Mouse (Mus musculus) ovary, postnatal 36 days (tissue): ENCODE measurements around the gene Cd151.

Experiments
- DNase-seq: peaks from one replicate; pipeline ENCODE4 v3.0.0; 2022; ENCODE audit warnings: low spot score, mixed read lengths

Gene Cd151

DNA sequence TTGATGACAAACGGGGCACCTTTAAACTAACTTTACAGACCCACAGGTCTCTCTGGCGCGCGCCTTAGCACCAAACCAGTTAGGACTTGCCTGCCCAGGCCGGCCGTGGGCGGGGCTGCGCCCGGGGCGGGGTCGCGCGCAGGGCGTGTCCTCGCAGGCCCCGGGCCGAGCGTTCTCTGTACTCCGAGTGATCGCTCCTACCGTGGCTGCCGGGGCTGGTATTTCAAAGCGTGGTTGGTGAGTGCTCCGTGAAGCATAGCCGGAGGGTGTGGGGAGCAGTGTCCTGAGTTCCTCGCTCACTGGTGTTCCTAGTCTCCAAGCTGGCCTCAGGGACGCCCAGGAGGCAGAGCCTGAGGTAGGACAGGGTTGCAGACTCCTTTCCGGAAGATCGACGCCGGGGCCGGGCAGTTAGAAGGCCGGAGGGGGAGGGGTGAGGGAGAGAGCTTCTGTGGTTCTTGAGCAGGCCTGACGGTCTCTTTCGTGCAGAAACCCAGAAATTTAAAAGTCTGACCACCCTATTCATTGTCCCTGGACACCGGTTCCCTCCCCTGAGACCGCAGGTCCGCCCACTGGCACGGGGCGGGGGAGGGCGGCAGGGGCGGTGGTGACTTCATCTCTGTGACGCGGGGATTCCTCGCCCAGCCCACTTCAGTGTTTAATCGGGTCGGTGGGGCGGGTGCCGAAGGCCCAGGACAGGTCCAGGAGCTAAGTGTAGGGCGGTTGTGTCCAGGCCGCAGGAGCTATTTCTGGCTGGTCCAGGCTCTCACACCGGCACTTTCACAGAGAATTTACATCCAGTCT lies at the start of gene Cd151:
Gene Cd151 (plus strand): TSS at position 163 of the 801 bp plus-strand sequence.
- DNase-seq: peak; percentile 92

DNA sequence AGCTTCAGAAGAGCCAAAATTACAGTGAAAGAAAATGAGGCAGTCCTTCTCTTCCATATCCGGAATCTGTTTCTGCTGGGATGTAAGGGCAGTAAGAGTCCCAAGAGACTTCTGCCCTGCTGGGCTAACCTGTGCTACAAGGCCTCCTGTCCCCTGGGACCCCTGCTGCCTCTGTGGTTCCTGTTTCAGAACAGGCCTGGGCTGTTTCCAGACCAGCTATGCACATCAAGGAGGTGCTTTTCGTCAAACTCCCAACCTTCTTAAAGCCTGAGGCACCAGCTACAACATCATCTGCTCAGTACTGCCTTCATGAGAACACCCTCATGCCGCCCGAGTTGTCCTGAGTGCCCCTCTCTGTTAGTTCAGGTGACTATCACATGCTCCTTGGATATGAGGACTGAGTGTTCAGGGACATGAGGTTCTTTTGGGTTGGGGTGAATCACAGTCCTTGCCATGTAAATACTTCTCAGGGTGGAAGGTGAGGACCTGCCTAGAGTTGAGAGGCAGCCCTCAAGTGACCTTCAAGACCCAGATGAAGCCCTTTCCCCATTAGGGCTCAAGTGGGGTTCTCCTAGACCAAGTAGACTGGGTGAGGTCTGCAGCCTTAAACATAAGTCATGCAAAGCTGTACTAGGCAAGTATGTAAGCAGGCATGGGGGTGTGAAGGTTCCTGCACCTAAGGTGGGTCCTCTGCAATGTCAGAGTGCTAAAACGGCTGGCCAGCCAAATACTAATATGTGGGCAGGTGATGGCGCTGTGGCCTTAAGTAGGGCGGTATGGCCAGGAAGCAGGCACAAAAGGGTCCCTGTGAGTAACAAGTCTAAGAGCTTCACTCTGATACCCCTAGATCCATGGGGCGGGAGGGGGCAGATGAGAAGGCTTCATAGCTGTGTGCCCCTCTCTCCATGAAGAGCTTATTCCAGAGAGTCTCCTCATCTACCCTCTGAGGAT lies 49.2 kb upstream of the Cd151 start:
- no peak for DNase-seq

DNA sequence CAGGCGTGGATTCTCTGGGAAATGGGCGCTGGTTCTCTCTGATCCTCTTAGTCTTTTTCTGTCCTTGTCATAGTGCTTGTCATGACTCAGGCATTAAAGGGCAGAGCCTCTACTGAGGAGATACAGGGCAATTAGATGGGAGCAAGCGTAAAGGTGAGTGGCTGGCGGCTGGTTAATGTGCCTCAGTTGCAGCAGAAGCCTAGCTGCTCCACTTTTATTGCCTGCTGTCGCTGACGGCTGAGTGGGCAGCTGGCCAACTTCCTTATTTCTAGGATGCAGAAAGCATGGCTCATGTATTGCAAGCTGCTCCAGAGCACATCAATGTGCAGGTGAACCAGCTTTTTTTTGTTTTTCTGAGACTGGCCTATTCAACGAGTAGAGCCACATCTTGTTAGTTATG lies 48.2 kb upstream of the Cd151 start:
- no peak for DNase-seq

DNA sequence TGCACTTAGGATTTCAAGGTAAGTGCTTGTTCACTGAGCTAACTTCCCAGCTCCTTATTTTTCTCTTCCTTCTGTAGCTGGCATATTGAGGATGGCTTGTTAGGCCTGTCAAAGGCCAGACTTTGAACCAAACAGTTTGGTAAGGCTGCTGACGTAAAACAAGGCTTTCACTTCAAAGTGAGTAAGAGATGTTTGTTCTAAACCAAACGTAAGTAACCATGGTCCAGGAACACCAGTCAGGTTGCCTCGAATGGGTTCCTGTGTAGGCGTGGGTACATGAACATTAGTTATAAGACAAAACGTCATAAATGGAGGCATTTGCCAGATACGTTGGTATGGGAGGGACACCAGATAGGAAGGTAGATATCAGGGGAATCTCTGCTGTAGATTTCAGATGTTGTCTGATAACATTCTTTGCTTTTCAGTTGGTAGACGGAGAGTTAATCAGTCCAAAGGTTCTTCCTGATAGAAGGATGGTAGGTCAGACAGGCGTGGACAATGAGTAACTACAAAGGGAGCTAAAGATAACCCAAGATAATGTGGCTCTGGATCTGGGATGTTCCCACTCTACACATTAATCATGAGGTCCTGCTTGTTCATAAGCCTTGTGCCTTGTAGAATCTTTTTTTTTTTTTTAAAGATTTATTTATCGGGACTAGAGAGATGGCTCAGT lies 47.0 kb upstream of the Cd151 start:
- no peak for DNase-seq

DNA sequence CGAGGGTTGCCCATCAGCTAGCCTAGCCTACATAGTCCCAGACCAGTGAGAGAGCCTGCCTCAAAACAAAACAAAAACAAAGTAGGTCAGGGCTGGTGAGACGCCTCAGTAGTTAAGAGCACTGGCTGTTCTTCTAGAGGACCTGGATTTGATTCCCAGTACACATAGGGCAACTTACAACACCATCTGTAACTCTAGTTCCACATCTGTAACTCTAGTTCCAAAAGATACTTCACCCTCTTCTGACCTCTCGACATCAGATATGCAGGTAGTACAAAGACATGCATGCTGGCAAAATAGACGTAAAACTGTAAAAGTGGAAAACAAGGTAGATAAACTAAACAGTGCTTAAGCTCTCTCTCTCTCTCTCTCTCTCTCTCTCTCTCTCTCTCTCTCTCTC lies 43.4 kb upstream of the Cd151 start:
- DNase-seq: no peak

DNA sequence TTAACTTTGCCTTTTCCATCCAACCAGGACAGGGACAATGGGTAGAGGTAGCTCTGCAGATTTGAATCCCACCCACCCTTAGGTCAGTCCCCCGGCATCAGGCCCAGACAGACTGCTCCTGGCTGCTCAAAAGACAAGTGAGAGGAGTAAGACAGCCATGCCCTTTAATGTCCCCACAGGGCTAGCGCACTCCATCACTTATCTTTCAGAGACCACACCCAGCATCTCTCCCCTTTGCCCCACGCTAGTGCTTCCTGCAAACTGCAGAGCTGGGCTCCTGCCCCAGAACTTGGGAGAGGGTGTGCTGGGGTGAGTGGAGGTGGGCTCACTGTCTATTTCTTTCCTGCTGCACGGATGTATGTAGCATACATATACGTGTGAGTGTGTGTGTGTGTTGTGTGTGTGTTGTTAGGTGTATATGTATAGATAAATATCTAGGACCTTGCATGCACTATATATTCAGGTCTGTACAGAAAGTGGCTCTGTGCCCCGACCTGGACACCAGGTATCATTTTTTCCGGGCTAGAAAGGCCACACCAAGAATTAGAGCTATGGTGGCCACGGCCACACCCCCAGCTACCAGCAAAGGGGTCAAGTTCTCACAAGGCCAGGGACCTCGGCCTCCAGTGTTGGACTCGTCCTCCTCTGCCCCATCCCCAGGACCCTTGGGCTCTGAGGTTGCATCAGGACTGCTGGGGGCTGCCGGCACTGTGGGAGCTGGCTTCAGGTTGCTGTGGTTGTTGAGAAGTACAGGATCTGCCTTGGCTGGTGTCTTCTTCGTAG lies 40.1 kb upstream of the Cd151 start:
- no peak for DNase-seq

DNA sequence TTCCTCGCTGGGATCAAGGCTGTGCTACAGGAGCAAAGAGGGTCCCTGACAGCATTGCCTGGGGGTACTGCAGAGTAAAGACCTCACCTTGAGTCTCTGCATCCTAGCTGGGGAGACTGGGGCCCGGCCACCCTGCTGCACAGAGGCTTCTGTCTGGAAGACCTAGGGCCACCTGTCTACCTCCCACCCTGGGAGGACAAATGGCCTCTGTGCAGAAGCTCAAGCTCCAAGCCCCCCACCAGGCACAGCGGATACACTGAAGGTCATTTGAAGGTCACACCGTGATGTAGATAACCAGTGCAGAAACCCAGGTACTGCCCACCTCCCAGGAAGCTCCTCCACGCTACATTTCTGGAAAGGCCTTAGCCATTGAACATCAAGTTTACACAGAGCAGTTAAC lies 38.5 kb upstream of the Cd151 start:
- DNase-seq: no peak

DNA sequence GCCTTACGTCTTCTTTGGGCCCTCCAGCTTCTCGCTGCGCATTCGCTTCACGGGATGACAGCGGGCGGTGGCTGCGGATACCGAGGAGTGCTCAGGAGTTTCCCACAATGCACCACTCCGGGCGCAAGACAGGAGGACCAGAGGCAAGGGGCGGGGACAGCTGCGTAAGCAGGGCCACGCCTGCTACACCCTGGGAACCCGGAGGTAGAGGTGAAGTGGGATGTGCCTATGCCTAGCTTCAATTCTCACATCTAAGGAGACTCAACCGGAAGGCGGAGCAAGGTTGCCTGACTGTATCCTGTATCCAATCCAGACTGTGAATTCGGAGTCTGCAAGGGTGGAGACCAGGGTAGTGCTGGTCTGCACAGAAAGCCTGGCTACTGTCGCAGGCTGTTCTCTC lies 37.9 kb upstream of the Cd151 start, which contains the start of gene Cend1:
Gene Cend1 (minus strand): TSS at position 182 of the 400 bp plus-strand sequence.
- DNase-seq: peak; percentile 52

DNA sequence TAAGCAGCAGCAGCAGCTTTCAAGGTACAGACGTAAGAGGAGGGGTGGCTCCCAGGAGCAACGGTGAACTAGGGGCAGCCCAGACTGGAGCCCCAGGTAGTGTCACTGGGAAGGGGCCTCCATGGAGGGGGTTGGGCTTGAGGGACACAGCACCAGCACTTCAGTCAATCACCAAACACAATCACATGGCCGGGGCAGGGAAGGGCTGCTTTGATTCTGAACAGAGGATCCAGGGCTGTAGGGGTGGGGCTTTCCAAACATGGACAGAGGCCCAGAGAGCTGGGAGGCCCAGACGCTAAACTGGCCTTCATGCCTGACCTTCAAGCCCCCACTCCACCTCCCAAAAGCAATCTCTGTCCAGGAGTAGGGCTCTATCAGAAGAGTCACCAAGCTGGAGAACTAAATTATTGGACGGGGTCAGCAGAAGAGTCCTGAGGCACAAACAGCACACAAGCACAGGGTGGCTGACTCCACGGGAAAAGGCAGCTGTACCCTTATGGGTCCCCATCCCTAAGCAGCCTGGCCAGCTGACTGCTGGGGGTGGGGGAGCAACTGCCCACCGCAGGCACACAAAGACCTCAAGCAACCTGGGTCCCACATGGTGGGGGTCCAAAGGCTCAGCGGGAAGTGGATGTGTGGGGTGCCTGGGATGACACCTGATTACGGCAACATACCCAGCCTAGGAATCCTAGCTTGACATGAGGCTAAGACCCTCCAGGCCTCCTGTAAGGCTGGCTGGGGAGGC lies 37.2 kb upstream of the Cd151 start:
- peak; percentile 63 for DNase-seq

DNA sequence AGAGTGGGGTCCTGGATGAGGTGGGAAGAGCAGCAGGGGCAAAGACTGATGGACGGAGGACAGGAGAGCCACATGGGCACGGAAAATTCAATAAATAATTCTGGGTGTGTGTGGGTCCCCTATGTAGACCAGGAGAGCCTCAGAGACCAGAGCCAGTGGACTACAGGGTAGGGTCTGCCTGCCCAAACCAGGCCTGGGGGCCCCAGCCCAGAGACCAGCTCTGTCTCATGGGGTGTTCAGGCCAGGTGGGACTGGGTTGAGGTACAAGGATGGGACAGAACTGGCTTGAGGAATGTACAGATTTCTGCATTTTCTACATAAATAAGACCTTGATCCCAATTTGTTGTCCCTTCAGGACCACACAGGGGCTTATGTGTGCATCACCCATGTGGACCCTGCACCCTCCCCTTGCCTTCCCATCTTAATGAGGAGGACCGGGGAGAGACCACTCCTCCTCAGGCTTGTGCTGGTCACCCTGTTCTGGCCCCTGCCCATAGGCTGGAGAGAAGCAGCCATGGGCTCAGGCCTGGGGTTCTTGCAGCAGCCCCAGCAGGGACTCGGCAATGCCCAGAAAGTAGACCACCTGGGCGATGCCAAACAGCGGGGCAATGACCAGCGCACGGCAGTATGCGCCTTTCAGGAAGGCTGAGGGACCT lies 36.5 kb upstream of the Cd151 start:
- DNase-seq: no peak

DNA sequence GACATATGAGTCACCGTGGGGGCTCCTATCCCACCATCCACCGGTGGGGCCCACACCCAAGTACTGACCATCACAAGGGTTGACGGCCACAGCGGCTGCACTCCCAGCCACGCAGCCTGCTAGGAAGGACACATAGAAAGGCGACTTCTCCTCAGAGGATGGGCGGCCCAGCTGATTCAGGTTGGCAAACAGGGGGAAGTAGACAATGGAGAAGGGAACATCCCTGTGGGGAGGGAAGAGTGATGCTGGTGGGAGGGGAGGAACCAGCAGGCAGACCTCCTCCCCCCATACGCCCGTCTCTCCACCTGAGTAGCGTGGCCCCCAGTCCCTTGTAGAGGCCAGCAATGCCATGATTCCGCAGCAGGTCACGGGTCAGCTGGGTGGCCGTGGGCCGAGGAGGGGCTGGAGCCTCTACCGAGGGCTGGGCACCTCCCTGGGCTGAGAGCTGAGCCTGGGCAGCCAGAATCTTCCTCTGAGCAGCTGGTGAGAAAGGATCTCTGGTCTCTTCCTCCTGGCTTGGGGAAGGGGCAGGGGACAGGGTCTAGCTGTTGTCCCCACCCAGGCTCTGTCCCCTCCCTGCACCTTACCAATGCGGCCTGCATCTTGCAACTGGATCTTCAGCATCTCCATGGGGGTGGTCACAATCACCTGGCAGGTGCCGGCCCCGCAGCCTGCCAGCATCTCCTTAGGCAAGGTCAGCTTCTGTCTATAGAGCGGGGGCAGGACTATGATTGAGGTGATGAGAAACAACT lies 35.6 kb upstream of the Cd151 start:
- no peak for DNase-seq

DNA sequence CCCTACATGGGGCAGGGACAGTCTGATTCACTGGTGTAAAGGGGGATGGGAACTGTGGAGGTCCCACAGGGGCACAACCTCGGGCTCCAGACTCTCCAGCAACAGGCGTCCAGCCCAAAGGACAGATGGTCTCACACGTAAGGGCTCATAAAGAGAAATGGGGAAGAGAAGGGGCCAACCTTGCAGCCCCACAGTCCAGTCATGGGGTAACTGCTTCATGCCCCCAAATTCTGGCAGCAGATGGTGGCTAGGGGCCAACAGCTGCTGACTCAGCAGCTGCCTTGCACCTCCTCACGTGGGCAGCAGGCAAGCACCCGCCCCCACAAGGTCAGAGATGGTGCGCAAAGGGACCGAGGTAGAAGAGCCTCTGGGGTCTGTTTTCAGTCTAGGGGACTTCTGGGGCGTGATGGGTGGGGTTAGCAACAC lies 35.0 kb upstream of the Cd151 start:
- peak; percentile 69 for DNase-seq

DNA sequence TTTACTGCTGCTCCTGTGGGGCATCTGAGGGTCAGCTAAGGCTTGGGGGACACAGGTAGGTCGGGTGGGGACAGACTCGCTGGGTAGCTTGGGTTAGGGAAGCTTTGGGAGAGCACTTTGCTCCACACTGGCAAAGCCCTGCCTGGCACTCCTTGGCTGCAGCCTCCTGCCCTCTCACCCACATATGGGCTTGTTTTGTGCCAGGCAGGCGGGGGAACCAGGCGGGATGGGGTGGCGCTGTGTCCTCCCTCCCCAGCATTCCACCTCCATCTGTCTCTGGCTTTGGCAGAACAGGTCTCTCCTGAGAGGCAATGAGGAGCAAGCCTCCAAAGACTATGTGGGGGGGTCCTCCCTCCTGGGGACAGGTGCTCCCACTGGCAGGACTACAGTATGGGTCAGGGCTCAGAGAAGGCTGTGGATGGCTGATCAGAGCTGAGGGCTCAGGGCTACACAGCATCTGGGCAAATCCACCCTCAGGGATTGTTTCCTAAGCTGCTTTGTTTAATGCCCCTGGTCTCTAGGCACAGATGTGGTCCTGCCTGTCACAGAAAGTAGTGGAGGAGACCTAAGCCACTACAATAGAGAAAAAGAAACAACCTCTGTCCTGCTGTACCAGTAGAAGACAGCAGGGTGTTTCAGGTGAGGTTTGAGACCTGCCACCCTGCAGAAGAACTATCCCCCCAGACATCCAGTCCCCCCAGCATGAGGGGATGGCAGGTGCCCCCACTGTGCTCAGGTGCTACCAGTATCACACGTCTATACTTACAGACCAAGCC lies 34.3 kb upstream of the Cd151 start:
- peak; percentile 79 for DNase-seq

DNA sequence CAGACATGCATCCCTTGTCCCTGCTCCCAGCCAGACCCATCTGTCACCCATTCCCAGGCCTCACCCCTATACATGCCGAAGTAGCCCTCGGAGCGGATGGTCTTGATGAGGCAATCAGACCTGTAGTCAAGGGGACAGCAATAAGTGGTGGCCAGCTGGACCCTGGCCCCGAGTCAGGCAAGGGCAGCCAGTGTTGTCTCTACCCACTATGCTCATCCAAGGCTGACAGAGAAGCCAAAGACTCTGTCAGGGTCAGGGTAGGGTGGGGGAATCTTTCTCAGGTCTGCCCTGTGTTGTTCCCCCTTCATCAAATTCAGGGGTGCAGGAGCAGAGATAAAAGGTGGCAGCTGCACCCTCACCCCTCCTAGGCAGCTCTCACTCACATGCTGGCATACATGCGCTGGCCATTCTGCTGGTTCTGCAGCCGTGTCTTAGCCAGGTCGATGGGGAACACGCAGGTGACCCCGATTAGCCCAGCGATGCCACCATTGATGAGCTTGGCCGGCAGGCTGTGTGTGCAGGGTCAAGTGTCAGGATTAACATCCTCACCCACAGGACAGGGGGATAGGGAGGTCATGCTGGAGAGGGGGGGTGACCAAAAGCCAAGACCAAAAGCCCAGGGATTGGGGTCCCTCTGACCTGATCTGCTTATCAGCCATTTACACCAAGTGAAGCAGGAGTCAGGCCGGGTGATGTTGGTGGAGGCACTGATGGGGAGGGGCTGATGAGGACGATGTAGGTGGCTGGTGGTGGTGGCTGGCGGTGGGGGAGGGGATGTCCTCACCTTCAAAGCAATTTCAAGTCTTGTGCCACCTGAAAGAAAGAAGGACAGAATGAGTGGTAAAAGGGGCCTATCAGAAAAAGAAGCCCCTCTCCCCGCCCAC lies 33.4 kb upstream of the Cd151 start:
- DNase-seq: no peak

DNA sequence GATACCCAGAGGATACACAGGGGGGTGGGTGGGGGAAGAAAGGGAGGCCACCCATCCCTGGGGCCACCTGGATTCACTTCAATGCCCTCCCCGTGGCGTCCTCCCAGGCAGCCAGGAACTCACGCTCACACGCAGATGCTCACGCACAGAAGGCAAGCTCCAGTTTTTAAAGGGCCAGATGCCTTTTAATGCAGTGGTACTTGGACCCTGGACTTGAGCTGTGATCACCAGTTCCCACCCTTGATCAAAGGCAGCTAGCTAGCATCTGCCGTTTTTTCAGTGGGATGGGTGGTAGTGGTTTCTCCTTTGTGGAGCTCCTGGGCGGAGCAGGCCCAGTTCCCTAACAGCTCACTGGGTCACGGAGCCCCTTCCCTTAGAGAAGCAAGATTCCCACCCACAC lies 32.7 kb upstream of the Cd151 start:
- peak; percentile 51 for DNase-seq

DNA sequence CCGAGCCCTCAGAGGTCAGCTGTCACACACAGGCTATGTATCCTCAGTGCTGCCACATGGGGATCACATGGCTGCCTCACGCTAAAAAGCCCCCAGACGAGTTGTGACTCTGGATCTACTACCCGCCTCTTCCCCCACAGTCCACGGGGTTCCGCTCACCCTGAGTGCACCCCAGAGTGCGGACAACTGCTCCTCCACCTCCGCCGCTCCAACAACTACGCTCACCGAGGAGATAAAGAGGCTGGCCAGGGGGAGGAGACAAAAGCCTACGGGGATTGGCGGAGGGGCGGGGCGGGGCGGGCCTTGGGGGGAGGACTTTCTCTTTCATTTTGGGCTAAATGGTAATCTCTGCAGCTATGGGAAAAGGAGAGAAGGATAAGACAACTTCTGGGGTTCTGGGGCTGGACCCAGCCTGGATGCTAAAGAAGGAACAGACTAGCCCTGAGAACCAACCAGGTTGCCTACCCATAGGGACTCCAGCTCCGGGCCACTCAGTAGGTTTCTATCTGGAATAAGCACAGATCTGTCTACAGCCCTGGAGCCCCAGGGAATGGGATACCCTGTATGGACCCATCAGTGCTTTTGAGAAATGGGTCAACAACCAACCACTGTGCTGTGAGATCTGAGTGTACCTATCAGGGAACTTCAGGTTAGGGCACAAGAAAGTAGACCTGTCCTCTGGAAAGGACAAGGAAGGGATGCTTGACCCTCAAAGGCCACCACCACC lies 31.9 kb upstream of the Cd151 start:
- DNase-seq: peak; percentile 62
